Mouse (Mus musculus): Measurements from ENCODE around the gene Tbc1d1. TPM values are rescaled to one million over a fixed set of nuclear protein-coding genes. Genes with fewer than 3 reads are reported as not detected.
"Not testable (repeated sequence)": the region's sequence is repeated elsewhere in the genome, so short reads cannot be mapped to it uniquely, and the experiment has no call there.

Gene Tbc1d1
- polyA plus RNA-seq, 1 experiment from 2014 or later, result 59.4 TPM

DNA sequence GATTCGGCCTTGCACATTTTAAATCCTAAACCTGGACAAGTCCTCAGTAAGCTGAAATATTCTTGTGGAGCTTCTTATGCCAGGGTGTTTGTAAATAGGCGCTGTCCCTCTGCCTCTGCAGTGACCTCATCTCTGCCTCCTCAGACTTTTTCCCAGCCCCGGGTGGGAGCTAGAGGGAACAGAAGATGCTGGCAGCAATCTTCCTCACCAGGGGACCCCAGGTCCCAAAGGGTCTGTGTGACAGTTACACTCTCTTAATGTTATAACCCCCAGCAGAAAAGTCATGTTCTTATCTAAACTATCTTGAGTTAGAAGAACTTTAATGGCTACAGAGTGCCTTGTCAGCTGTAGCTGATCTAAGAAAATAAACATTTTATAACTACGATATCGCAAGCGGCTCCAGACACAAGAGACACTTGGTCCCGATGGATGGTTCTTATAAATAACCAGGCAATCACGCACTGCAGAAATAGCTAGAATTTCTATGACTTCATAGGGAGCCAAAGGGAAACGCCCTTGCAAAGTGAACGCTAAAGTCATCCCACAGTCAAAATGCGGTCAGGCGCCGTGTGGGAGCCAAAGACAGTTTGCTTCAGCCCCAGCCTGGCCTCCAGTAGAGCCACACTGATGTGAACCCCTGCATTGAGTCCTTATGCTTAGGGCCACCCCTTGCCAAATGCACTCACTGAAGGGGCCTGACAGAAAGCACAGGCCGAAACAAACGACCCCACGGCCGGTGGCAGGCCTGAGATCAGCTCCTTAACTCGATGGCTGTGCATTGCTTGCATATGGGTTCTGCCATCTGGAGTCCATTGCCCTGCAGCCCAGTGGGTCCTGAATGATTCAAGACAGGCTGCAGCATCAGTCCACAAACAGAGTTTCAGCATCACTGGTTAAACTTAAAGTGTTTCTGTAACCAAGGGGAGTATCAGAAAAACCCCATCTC, 202.8 kb downstream of the Tbc1d1 start:
- 0 out of 2 replicates have a peak, but pooled peaks have one; percentile 17 for ATAC-seq

DNA sequence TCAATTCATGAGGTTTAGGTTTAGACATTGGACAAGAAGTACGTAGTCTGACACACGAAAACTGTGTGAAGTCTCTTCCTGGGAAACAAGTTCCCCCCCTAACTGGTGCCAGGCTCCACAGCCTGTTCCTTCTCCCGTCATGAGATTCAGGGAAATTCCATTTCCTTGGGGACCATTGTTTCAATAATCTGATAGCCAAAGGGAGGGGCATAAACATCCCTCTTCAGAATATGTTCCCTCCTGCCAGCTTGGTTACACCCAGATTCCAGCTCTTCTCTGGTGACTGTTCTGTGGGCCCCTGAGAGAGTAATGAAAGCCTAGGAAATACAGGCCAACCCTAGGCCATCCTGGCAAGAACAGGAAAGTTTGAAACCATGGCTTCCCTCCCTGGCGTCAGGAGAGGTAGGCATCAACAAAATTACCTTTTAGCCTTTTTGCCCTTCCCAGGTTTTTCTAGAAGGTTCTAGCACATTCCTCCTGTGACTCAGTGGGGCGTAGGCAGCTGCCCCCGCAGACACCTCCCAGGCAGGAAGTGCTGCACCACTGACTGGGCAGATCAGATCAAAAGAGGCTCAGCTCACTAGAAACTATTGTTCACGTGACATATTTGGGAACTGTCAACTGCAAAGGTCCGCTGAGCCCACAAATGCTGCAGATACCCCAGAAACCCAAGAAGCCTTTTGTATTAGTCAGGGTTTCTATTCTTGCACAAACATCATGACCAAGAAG, 204.2 kb downstream of the Tbc1d1 start:
- H3K4me2 ChIP-seq (replicated peaks; ENCODE audit: low read depth), result no peak overlapping the region
- no peaks in the 10 kb centered on the region for H3K36me3 ChIP-seq (ENCODE audit: control insufficient read depth, insufficient read depth)
- peaks cover 6% of the 10 kb centered on the region; the same call in 1 of the 2 replicates for H3K4me1 ChIP-seq (replicated peaks; ENCODE audit: control insufficient read depth, insufficient read depth, low read length)
- no peaks in the 10 kb centered on the region for H3K9me3 ChIP-seq (ENCODE audit: control insufficient read depth)
- no peak overlapping the region for H3K4me3 ChIP-seq (ENCODE audit: low read depth, low read length)
- no peak overlapping the region for H3K27ac ChIP-seq (ENCODE audit: low read depth, low read length)
- no peak for ATAC-seq
- H3K9ac ChIP-seq (ENCODE audit: low read depth, low read length), result no peak overlapping the region
- WGBS, result 79% methylated on average over 8 of the region's 8 CpGs
- no peak for TF ChIP-seq CTCF (IDR thresholded peaks at IDR 0.05; ENCODE audit: low read depth)
- no peaks in the 10 kb centered on the region for H3K27me3 ChIP-seq (replicated peaks; ENCODE audit: control insufficient read depth, insufficient read depth, low read length)

More for the DNA sequence above, 202.8 kb downstream of the Tbc1d1 start:
- H3K9me3 ChIP-seq (ENCODE audit: control insufficient read depth), result no peaks in the 10 kb centered on the region
- H3K9ac ChIP-seq (ENCODE audit: low read depth, low read length), result no peak overlapping the region
- no peaks in the 10 kb centered on the region for H3K36me3 ChIP-seq (ENCODE audit: control insufficient read depth, insufficient read depth)
- no peak overlapping the region for H3K27ac ChIP-seq (ENCODE audit: low read depth, low read length)
- H3K27me3 ChIP-seq (replicated peaks; ENCODE audit: control insufficient read depth, insufficient read depth, low read length), result no peaks in the 10 kb centered on the region
- TF ChIP-seq CTCF (IDR thresholded peaks at IDR 0.05; ENCODE audit: low read depth), result no peak
- no peak overlapping the region for H3K4me2 ChIP-seq (replicated peaks; ENCODE audit: low read depth)
- WGBS, result 65% methylated on average over 18 of the region's 18 CpGs
- no peaks in the 10 kb centered on the region for H3K4me1 ChIP-seq (replicated peaks; ENCODE audit: control insufficient read depth, insufficient read depth, low read length)
- H3K4me3 ChIP-seq (ENCODE audit: low read depth, low read length), result no peak overlapping the region

DNA sequence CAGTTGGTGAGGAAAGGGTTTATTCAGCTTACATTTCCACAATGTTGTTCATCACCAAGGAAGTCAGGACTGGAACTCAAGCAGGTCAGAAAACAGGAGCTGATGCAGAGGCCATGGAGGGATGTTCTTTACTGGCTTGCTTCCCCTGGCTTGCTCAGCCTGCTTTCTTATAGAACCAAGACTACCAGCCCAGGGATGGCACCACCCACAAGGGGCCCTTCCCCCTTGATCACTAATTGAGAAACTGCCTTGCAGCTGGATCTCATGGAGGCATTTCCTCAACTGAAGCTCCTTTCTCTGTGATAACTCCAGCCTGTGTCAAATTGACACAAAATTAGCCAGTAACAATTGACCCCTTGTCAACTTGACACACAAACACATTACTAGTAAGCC, 204.8 kb downstream of the Tbc1d1 start:
- ATAC-seq; H3K9ac ChIP-seq (ENCODE audit: low read depth, low read length); H3K4me2 ChIP-seq (replicated peaks; ENCODE audit: low read depth); H3K9me3 ChIP-seq (ENCODE audit: control insufficient read depth); H3K4me3 ChIP-seq (ENCODE audit: low read depth, low read length); H3K36me3 ChIP-seq (ENCODE audit: control insufficient read depth, insufficient read depth); H3K27ac ChIP-seq (ENCODE audit: low read depth, low read length); H3K27me3 ChIP-seq (replicated peaks; ENCODE audit: control insufficient read depth, insufficient read depth, low read length): not testable (repeated sequence)
- H3K4me1 ChIP-seq (replicated peaks; ENCODE audit: control insufficient read depth, insufficient read depth, low read length), result peaks cover 11% of the 10 kb centered on the region; the same call in 1 of the 2 replicates

DNA sequence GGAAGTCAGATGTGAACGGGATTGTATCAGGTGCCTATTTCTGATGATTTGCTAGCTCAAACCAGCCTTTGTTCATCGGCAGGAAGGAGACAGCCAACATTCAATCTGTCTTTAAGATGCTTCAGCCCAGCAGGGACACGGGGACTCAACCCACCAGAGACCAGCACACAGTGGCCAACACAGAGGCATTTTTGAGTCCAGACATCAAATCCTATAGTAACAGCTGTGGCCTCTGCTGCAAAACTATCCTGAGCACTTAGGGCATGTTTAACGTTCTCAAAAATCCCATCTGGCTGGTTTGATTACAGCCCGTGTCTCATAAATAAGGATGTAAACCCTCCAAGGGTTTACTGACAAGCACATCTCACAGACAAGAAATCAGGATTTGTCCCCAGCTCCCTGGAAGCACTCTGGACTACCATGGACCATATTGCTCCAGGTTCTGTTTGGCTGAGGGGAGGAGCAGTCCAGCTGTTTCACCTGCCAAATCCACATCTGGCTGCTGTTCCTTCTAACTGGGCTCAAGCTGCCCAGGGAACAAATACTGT, 207.8 kb downstream of the Tbc1d1 start:
- no peak for TF ChIP-seq CTCF (IDR thresholded peaks at IDR 0.05; ENCODE audit: low read depth)
- H3K4me3 ChIP-seq (ENCODE audit: low read depth, low read length), result no peak overlapping the region
- no peak overlapping the region for H3K27ac ChIP-seq (ENCODE audit: low read depth, low read length)
- 49% methylated on average over 5 of the region's 5 CpGs for WGBS
- no peak for ATAC-seq
- H3K9me3 ChIP-seq (ENCODE audit: control insufficient read depth), result no peaks in the 10 kb centered on the region
- H3K4me1 ChIP-seq (replicated peaks; ENCODE audit: control insufficient read depth, insufficient read depth, low read length), result peaks cover 11% of the 10 kb centered on the region
- H3K36me3 ChIP-seq (ENCODE audit: control insufficient read depth, insufficient read depth), result no peaks in the 10 kb centered on the region
- H3K27me3 ChIP-seq (replicated peaks; ENCODE audit: control insufficient read depth, insufficient read depth, low read length), result no peaks in the 10 kb centered on the region
- no peak overlapping the region for H3K9ac ChIP-seq (ENCODE audit: low read depth, low read length)
- H3K4me2 ChIP-seq (replicated peaks; ENCODE audit: low read depth), result 0 out of 2 replicates have a peak overlapping the region, but pooled peaks have one; percentile 9

DNA sequence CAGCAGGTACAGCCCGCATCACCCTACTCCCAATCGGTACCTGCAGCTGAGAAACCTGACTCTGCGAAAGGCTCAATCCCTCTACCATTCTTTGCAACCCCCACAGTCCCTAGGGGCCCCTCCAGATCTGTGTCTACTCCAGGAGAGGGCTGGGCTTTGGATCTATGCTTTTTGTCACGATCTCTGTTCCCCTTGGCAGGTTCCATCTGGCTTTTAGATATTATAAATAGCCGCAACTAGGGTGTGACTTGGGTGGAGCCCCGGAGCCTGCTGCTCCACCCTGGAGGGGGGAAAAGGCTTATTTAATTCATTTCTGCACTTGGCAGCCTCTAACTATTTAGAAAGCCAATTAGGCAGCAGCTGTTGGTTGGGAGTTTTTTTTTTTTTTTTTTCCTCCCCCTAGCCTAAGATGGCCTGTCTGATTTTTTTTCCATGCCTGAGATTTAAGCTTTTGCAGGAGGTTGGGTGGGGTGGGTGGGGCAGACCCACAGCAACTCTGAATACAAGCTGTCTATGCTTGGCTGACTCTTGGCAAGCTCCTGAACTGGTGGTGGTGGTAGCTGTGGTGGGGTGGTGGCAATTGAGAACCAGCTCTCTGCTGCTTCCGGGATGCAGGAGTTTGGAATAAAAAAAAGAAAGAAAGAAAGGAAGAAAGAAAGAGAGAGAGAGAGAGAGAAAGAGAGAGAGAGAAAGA, 208.5 kb downstream of the Tbc1d1 start:
- TF ChIP-seq CTCF (IDR thresholded peaks at IDR 0.05; ENCODE audit: low read depth), result no peak
- Histone ChIP-seq H3K27me3 (replicated peaks; ENCODE audit: control insufficient read depth, insufficient read depth, low read length) (no peaks in the 10 kb centered on the region), H3K9ac (ENCODE audit: low read depth, low read length) (no peak overlapping the region), H3K9me3 (ENCODE audit: control insufficient read depth) (no peaks in the 10 kb centered on the region), H3K36me3 (ENCODE audit: control insufficient read depth, insufficient read depth) (no peaks in the 10 kb centered on the region), H3K27ac (ENCODE audit: low read depth, low read length) (no peak overlapping the region), H3K4me3 (ENCODE audit: low read depth, low read length) (no peak overlapping the region), H3K4me2 (replicated peaks; ENCODE audit: low read depth) (0 out of 2 replicates have a peak overlapping the region, but pooled peaks have one; percentile 9), H3K4me1 (replicated peaks; ENCODE audit: control insufficient read depth, insufficient read depth, low read length) (peaks cover 11% of the 10 kb centered on the region)
- no peak for ATAC-seq
- WGBS, result 35% methylated on average over 7 of the region's 7 CpGs

Data from intestine, postnatal 0 days (tissue).